Mouse (Mus musculus) MEL (cell line): ENCODE data around the gene Fkbp15.

Experiments used
- GATA1 ChIP-seq: IDR thresholded peaks from 2 replicates; pipeline ENCODE4 v1.6.1; 2011; ENCODE audit warnings: low read depth, low read length, improper control_type of control experiment
- NRF1 ChIP-seq: IDR thresholded peaks from 2 replicates; pipeline ENCODE4 v1.6.1; 2014; ENCODE audit warnings: low read depth, mild to moderate bottlenecking, inconsistent platforms, low read length, improper control_type of control experiment, moderate library complexity; ENCODE audit not compliant: poor library complexity, insufficient read depth, severe bottlenecking
- POLR2AphosphoS5 ChIP-seq: IDR thresholded peaks from 2 replicates; pipeline ENCODE4 v1.6.1; 2012; ENCODE audit warnings: low read depth, borderline replicate concordance, mild to moderate bottlenecking, inconsistent platforms, low read length, moderate library complexity, mixed read lengths
- SMC3 ChIP-seq: IDR thresholded peaks from 2 replicates; pipeline ENCODE4 v1.6.1; 2011; ENCODE audit warnings: low read depth, low read length, improper control_type of control experiment

DNA sequence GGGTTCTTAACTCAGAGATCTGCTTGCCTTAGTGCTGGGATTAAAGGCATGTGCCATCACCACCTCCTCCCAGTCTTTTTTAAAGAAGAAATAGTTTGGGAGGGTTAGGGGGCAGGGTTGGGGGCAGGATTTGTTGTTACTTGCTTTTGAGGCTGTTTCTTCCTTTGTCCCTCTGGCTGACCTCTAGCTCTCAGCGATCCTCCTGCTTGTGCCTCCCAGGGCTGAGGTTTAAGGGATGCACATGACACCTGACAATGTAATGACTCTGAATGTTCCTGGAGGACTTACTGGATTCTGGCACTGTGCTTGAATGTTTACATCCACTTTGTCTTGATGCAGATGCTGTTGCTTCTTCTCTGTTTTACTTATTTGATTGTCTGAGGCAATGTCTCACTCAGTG lies 12.1 kb upstream of the Fkbp15 start:
- TF ChIP-seq SMC3: no peak
- TF ChIP-seq NRF1: no peak
- TF ChIP-seq GATA1: no peak
- no peak for TF ChIP-seq POLR2AphosphoS5
